Mouse (Mus musculus) olfactory bulb, adult 2 months (tissue): Measurements from ENCODE around the gene Zfp488.

ENCODE experiments used
- CTCF ChIP-seq: fragments of 200-500 bp; IDR thresholded peaks from 2 replicates; pipeline ENCODE4 v1.5.1; 2012; ENCODE audit warnings: low read depth, mild to moderate bottlenecking, low read length, moderate library complexity; ENCODE audit not compliant: insufficient read depth
- POLR2A ChIP-seq: fragments of 200-500 bp; IDR thresholded peaks from 2 replicates; pipeline ENCODE4 v1.6.1; 2012; ENCODE audit warnings: mild to moderate bottlenecking, low read depth, low read length, moderate library complexity; ENCODE audit not compliant: insufficient read depth

- TF ChIP-seq CTCF (no peak), POLR2A (no peak)
Measured at GRCm38 (mm10) chr14:33942222-33942621, 36.3 kb downstream of the Zfp488 start.
